Mouse (Mus musculus): ENCODE results near the gene Galk2. TPM values are rescaled to one million over a fixed set of nuclear protein-coding genes. Genes with fewer than 3 reads are reported as not detected.

Galk2 gene
- polyA plus RNA-seq, 1 experiment: 18.5 TPM

- Histone ChIP-seq H3K36me3 (ENCODE audit: control insufficient read depth, insufficient read depth, low read length) (0 out of 2 replicates have a peak, but pooled peaks cover 5% of the 10 kb centered on the region), H3K4me1 (replicated peaks; ENCODE audit: control insufficient read depth, insufficient read depth, low read length) (no peaks in the 10 kb centered on the region), H3K4me3 (ENCODE audit: control insufficient read depth, insufficient read depth, low read length) (no peak overlapping the region), H3K27ac (ENCODE audit: control insufficient read depth, insufficient read depth, low read length) (no peak overlapping the region), H3K27me3 (ENCODE audit: control insufficient read depth, insufficient read depth, low read length) (no peaks in the 10 kb centered on the region)
- 92% methylated on average over 4 of the region's 4 CpGs for WGBS
- no peak for TF ChIP-seq POLR2A (IDR thresholded peaks at IDR 0.05; ENCODE audit: control insufficient read depth, extremely low read depth, insufficient read depth, low read length, poor library complexity)
- no peak for TF ChIP-seq CTCF (IDR thresholded peaks at IDR 0.05; ENCODE audit: borderline replicate concordance, control insufficient read depth, extremely low read depth, insufficient read depth, low read length, poor library complexity)
- DNase-seq: no peak
These were observed 48.8 kb downstream of the Galk2 start for GRCm38 (mm10) chr2:125907580-125908255.

- H3K4me1 ChIP-seq (replicated peaks; ENCODE audit: control insufficient read depth, insufficient read depth, low read length): no peaks in the 10 kb centered on the region
- H3K4me3 ChIP-seq (ENCODE audit: control insufficient read depth, insufficient read depth, low read length): no peak overlapping the region
- no peak for DNase-seq
- no peaks in the 10 kb centered on the region for H3K27me3 ChIP-seq (ENCODE audit: control insufficient read depth, insufficient read depth, low read length)
- H3K36me3 ChIP-seq (ENCODE audit: control insufficient read depth, insufficient read depth, low read length): no peaks in the 10 kb centered on the region
- TF ChIP-seq CTCF (IDR thresholded peaks at IDR 0.05; ENCODE audit: borderline replicate concordance, control insufficient read depth, extremely low read depth, insufficient read depth, low read length, poor library complexity) (no peak), POLR2A (IDR thresholded peaks at IDR 0.05; ENCODE audit: control insufficient read depth, extremely low read depth, insufficient read depth, low read length, poor library complexity) (no peak)
- WGBS: 86% methylated on average over 1 of the region's 1 CpGs
- no peak overlapping the region for H3K27ac ChIP-seq (ENCODE audit: control insufficient read depth, insufficient read depth, low read length)
These were observed 55.3 kb downstream of the Galk2 start for GRCm38 (mm10) chr2:125914167-125914566.

GRCm38 (mm10) chr2:125914713-125915112, 55.8 kb downstream of the Galk2 start:
- Histone ChIP-seq H3K27me3 (ENCODE audit: control insufficient read depth, insufficient read depth, low read length) (no peaks in the 10 kb centered on the region), H3K36me3 (ENCODE audit: control insufficient read depth, insufficient read depth, low read length) (no peaks in the 10 kb centered on the region), H3K27ac (ENCODE audit: control insufficient read depth, insufficient read depth, low read length) (no peak overlapping the region), H3K4me1 (replicated peaks; ENCODE audit: control insufficient read depth, insufficient read depth, low read length) (no peaks in the 10 kb centered on the region), H3K4me3 (ENCODE audit: control insufficient read depth, insufficient read depth, low read length) (no peak overlapping the region)
- TF ChIP-seq POLR2A (IDR thresholded peaks at IDR 0.05; ENCODE audit: control insufficient read depth, extremely low read depth, insufficient read depth, low read length, poor library complexity): no peak
- no peak for TF ChIP-seq CTCF (IDR thresholded peaks at IDR 0.05; ENCODE audit: borderline replicate concordance, control insufficient read depth, extremely low read depth, insufficient read depth, low read length, poor library complexity)
- DNase-seq: no peak

- WGBS: 93% methylated on average over 11 of the region's 11 CpGs
- Histone ChIP-seq H3K36me3 (ENCODE audit: control insufficient read depth, insufficient read depth, low read length) (no peaks in the 10 kb centered on the region), H3K4me1 (replicated peaks; ENCODE audit: control insufficient read depth, insufficient read depth, low read length) (no peaks in the 10 kb centered on the region), H3K27ac (ENCODE audit: control insufficient read depth, insufficient read depth, low read length) (no peak overlapping the region), H3K27me3 (ENCODE audit: control insufficient read depth, insufficient read depth, low read length) (no peaks in the 10 kb centered on the region), H3K4me3 (ENCODE audit: control insufficient read depth, insufficient read depth, low read length) (no peak overlapping the region)
- no peak for TF ChIP-seq CTCF (IDR thresholded peaks at IDR 0.05; ENCODE audit: borderline replicate concordance, control insufficient read depth, extremely low read depth, insufficient read depth, low read length, poor library complexity)
- TF ChIP-seq POLR2A (IDR thresholded peaks at IDR 0.05; ENCODE audit: control insufficient read depth, extremely low read depth, insufficient read depth, low read length, poor library complexity): no peak
- no peak for DNase-seq
These were observed 57.9 kb downstream of the Galk2 start for GRCm38 (mm10) chr2:125916652-125917296.

GRCm38 (mm10) chr2:125917297-125917679, 58.4 kb downstream of the Galk2 start:
- DNase-seq: no peak
- no peaks in the 10 kb centered on the region for H3K36me3 ChIP-seq (ENCODE audit: control insufficient read depth, insufficient read depth, low read length)
- no peaks in the 10 kb centered on the region for H3K4me1 ChIP-seq (replicated peaks; ENCODE audit: control insufficient read depth, insufficient read depth, low read length)
- no peaks in the 10 kb centered on the region for H3K27me3 ChIP-seq (ENCODE audit: control insufficient read depth, insufficient read depth, low read length)
- H3K4me3 ChIP-seq (ENCODE audit: control insufficient read depth, insufficient read depth, low read length): no peak overlapping the region
- WGBS: 97% methylated on average over 3 of the region's 3 CpGs
- TF ChIP-seq CTCF (IDR thresholded peaks at IDR 0.05; ENCODE audit: borderline replicate concordance, control insufficient read depth, extremely low read depth, insufficient read depth, low read length, poor library complexity) (no peak), POLR2A (IDR thresholded peaks at IDR 0.05; ENCODE audit: control insufficient read depth, extremely low read depth, insufficient read depth, low read length, poor library complexity) (no peak)
- H3K27ac ChIP-seq (ENCODE audit: control insufficient read depth, insufficient read depth, low read length): no peak overlapping the region

GRCm38 (mm10) chr2:125921273-125921672, 62.4 kb downstream of the Galk2 start:
- H3K4me1 ChIP-seq (replicated peaks; ENCODE audit: control insufficient read depth, insufficient read depth, low read length): no peaks in the 10 kb centered on the region
- H3K4me3 ChIP-seq (ENCODE audit: control insufficient read depth, insufficient read depth, low read length): no peak overlapping the region
- H3K27ac ChIP-seq (ENCODE audit: control insufficient read depth, insufficient read depth, low read length): no peak overlapping the region
- no peaks in the 10 kb centered on the region for H3K27me3 ChIP-seq (ENCODE audit: control insufficient read depth, insufficient read depth, low read length)
- 96% methylated on average over 5 of the region's 5 CpGs for WGBS
- DNase-seq: no peak
- TF ChIP-seq CTCF (IDR thresholded peaks at IDR 0.05; ENCODE audit: borderline replicate concordance, control insufficient read depth, extremely low read depth, insufficient read depth, low read length, poor library complexity): no peak
- no peak for TF ChIP-seq POLR2A (IDR thresholded peaks at IDR 0.05; ENCODE audit: control insufficient read depth, extremely low read depth, insufficient read depth, low read length, poor library complexity)
- H3K36me3 ChIP-seq (ENCODE audit: control insufficient read depth, insufficient read depth, low read length): no peaks in the 10 kb centered on the region
